Mouse (Mus musculus) liver, postnatal 0 days (tissue): ENCODE measurements around the gene Sost.

Experiments used
- CTCF ChIP-seq: sonication (generic); IDR thresholded peaks from 2 replicates; pipeline ENCODE4 v1.5.1; 2016; ENCODE audit warnings: antibody characterized with exemption, low read depth
- EP300 ChIP-seq: IDR thresholded peaks from 2 replicates; pipeline ENCODE4 v1.6.1; 2016; ENCODE audit warnings: antibody characterized with exemption, low read depth, mild to moderate bottlenecking

- no peak for TF ChIP-seq CTCF
- TF ChIP-seq EP300, result no peak
Measured at GRCm38 (mm10) chr11:101957476-101957875, 9.3 kb downstream of the Sost start.
